Mouse (Mus musculus) adrenal gland, postnatal 25 days (tissue): Measurements from ENCODE around the gene Taf11. TPM values are rescaled to one million over a fixed set of nuclear protein-coding genes. Genes with fewer than 3 reads are reported as not detected.

Experiments used
- DNase-seq: peaks from one replicate; pipeline ENCODE4 v3.0.0; 2021; ENCODE audit warnings: mixed read lengths
- total RNA-seq: library from RNA; stranded (reverse); gene quantifications from 2 replicates; pipeline ENCODE4 v1.2.3, GENCODE M21; 2021

The Taf11 gene
- total RNA-seq, 1 experiment from 2014 or later, result 34.9 TPM

GRCm38 (mm10) chr17:27920676-27921075 is 11.0 kb upstream of the Taf11 start:
- DNase-seq, result no peak

GRCm38 (mm10) chr17:27916366-27916765 is 6.7 kb upstream of the Taf11 start:
- DNase-seq, result no peak

GRCm38 (mm10) chr17:27914742-27915141 is 5.1 kb upstream of the Taf11 start:
- DNase-seq, result no peak

- DNase-seq, result no peak
Measured at GRCm38 (mm10) chr17:27911371-27911770, 1.7 kb upstream of the Taf11 start.

GRCm38 (mm10) chr17:27908888-27909621 is 589 bp downstream of the Taf11 start, which contains the start of gene Anks1:
Anks1 (plus strand) TSS chr17:27909306.
- DNase-seq, result peak; percentile 94

- DNase-seq, result peak; percentile 21
Measured at GRCm38 (mm10) chr17:27908206-27908887, 1.3 kb downstream of the Taf11 start.

- peak; percentile 95 for DNase-seq
Measured at GRCm38 (mm10) chr17:27907512-27908205, 2.0 kb downstream of the Taf11 start.

- DNase-seq, result peak; percentile 58
Measured at GRCm38 (mm10) chr17:27886499-27887210, 23.0 kb downstream of the Taf11 start.

GRCm38 (mm10) chr17:27883994-27884393 is 25.6 kb downstream of the Taf11 start:
- DNase-seq, result no peak

- DNase-seq, result no peak
Measured at GRCm38 (mm10) chr17:27883129-27883528, 26.5 kb downstream of the Taf11 start.

- DNase-seq, result peak; percentile 38
Measured at GRCm38 (mm10) chr17:27881518-27881917, 28.1 kb downstream of the Taf11 start.

- no peak for DNase-seq
Measured at GRCm38 (mm10) chr17:27874510-27874909, 35.1 kb downstream of the Taf11 start.

GRCm38 (mm10) chr17:27873583-27873982 is 36.1 kb downstream of the Taf11 start:
- DNase-seq, result no peak

- DNase-seq, result no peak
Measured at GRCm38 (mm10) chr17:27871851-27872250, 37.8 kb downstream of the Taf11 start.

GRCm38 (mm10) chr17:27866737-27867136 is 42.9 kb downstream of the Taf11 start:
- DNase-seq, result no peak

GRCm38 (mm10) chr17:27865461-27865860 is 44.2 kb downstream of the Taf11 start:
- DNase-seq, result no peak

GRCm38 (mm10) chr17:27859131-27859530 is 50.5 kb downstream of the Taf11 start:
- no peak for DNase-seq

GRCm38 (mm10) chr17:27857649-27858475 is 51.8 kb downstream of the Taf11 start:
- no peak for DNase-seq

GRCm38 (mm10) chr17:27856798-27857648 is 52.6 kb downstream of the Taf11 start:
- peak; percentile 66 for DNase-seq

GRCm38 (mm10) chr17:27856265-27856797 is 53.3 kb downstream of the Taf11 start, which contains the start of gene Uhrf1bp1:
Uhrf1bp1 (plus strand) TSS chr17:27856441.
- peak; percentile 90 for DNase-seq
